Mouse (Mus musculus) hindlimb bud, embryonic 11.5 days (tissue): Measurements from ENCODE around the gene Colec11.

Source experiments
- DNase-seq: peaks from one replicate; pipeline ENCODE4 v3.0.0-alpha.2; 2012; ENCODE audit warnings: low read depth, low spot score; ENCODE audit errors: extremely low spot score

Gene Colec11

DNA sequence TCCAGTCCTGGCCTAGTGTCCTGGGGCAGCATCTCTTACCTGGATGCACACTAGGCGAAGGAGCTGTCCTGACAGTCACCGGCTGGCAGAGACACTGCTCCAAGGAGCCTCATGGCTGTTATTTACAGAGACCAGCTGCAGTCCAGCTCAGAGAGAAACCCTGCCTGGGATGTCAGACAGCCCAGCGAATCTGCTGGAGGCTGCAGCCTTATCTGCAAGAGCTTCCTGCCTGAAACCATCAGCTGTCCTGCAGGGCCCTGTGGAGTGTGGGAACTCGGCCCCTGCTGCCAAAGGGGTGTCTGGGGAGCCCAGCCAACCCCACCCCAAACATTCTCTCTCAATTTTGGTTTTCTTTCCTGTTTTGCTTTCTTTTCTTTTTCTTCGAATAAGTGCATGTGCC, at the start of gene Colec11:
TSS of gene Colec11 (minus strand) at position 183 of the 400 bp plus-strand sequence.
- DNase-seq = no peak

- DNase-seq = no peak
Measured at GRCm38 (mm10) chr12:28667287-28667686, 44.1 kb upstream of the Colec11 start.

DNA sequence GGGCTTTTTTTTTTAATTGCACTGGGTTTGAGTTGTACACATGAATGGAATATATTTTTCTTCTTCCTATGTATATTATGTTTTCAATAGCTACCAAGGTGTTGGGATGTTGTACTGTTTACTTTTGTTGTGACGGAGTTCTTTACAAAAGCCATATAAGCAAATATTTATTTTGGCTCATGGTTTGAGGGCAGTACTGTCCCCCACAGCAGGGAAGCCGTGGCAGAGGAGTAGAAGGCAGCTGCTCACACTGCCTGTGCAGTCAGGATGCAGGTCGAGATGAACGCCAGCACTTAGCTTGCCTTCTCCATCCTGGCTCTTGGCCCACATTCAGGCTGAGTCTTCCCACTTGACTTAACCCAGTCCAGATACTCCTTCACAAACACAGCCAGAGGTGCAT, 43.6 kb upstream of the Colec11 start:
- no peak for DNase-seq

GRCm38 (mm10) chr12:28662628-28663027, 39.5 kb upstream of the Colec11 start:
- DNase-seq = no peak

- no peak for DNase-seq
Measured at GRCm38 (mm10) chr12:28649141-28650110, 26.2 kb upstream of the Colec11 start, which contains the start of gene Rnaseh1. TSS of gene Rnaseh1 (plus strand) at chr12:28649602.

GRCm38 (mm10) chr12:28638778-28639177, 15.6 kb upstream of the Colec11 start:
- DNase-seq = no peak

DNA sequence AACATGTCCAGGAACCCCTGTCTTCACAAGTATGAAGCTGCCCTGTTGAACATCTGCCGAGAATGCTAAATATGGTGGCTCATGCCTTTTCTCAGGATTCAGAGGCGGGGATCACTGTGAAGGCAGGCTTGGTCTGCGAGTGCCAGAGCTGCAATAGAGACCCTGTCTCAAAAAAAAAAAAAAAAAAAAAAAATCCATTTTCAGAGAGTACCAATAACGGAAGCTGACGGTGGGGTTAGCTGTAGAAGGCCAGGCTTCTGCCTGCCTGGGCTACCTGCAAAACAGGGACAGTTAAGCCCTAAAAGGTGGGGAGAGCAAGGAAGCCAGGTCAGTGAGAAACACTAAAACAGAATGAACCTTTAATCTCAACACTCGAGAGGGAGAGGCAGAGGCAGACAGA, 13.4 kb upstream of the Colec11 start:
- no peak for DNase-seq

- peak; percentile 90 for DNase-seq
Measured at GRCm38 (mm10) chr12:28635535-28636476, 12.6 kb upstream of the Colec11 start, which contains the start of gene Rps7. TSS of gene Rps7 (minus strand) at chr12:28635953.

DNA sequence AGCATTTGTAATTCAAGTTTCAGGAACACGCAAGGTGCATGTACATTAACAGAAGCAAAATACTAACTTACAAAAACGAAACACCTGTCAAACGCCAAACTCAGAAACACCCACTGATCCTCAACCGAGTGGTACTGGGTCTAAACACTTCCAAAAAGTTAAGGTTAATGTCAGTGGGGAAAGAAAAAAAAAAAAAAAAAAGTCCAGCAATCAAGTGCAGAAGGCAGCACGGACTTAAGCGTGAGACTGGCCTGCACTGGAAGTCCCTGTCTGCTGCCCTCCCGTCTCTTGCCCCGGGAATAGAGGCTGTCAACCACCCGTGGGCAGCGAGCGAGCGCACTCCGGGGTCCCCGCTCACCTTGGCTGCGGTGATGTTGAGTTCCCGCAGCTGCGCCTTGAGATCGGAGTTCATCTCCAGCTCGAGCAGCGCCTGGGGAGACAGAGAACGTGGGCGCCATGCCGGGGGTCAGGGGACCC, 11.9 kb upstream of the Colec11 start:
- no peak for DNase-seq

DNA sequence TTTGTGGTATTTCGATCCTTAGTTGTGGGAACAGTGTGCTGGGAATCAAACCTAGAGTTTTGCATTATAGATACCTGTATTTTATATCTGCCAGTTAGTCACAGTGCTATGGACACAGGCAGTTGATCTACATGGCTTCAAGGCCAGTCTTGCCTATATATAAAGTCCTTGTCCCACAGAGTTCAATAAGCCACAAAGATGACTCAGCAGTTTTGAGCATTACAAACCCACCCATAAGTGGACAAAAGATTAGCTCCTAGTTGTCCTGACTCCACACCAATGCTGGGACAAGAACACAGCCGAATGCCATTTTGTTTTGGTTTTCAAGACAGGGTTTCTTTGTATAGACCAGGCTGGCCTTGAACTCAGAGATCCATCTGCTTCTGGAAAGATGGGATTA, 5.3 kb upstream of the Colec11 start:
- DNase-seq = no peak

DNA sequence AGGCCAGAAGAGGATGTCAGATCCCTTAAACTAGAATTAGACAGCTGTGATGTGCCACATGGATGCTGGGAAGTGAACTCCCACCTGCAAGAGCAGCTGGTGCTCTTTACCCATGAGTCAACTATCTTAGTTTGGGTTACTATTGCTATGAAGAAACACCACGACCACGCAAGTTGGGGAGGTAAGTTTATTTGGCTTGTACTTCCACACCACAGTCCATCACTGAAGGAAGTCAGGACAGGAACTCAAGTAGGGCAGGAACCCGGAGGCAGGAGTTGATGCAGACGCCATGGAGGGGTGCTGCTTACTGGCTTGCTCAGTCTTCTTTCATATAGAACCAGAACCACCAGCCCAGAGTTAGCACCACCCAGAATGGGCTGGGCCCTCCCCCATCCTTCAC, 3.9 kb upstream of the Colec11 start:
- DNase-seq = no peak

DNA sequence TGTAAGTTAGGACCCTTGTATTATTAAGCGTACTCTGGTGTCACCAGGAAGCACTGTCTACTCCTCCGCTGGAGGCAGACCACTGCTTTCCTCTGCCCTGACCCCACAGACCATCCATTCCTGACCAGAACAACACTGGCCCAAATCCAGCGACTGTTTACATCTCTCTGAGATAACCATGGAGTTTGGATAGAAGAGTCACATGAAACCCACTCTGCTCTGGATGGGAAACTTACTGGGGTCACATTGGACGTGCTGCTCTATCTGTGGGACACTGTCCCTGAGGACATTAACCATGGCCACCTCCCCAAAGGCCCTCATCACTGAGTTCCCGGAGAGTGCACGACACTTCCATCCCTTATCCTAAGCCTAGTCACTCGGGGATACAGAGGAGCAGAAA, 2.2 kb upstream of the Colec11 start:
- DNase-seq = no peak

DNA sequence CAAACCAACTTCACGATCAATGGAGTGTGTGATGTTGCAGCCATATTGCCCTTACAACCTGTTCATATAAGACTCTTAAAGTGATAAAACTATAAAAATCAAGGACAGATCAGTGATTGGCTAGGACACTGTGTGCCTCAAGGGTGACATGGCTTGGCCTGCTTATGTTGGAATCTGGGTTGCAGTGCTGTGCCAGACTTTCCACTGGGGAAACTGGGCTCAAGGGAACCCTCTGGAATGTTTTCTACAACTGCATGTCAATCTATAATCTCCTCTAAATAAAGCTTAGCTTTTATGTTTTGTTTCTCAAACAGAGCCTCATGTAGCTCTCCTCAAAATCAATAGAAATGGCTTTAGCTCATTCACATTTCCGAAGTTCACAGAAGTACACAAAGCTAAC, 1.1 kb upstream of the Colec11 start:
- no peak for DNase-seq

GRCm38 (mm10) chr12:28622641-28623040, 536 bp downstream of the Colec11 start:
- no peak for DNase-seq

DNA sequence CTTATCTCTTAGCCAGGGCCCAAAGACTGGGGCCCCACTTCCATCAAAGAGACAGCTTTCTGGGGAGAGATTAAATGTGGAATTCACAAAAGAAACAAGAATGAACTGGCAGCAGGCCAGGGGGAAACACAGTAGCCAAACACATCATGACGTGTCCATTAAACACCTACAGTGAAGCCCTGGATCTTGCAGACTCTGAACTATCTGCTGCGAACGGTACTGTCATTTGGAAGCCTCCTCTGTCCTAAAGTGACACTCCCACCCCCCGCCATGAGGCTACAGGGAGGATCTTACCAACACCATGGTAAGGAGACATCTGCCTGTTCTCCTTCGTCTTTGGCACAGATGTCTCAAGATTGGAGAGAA, 1.0 kb downstream of the Colec11 start:
- no peak for DNase-seq

GRCm38 (mm10) chr12:28621451-28622166, 1.6 kb downstream of the Colec11 start:
- no peak for DNase-seq

GRCm38 (mm10) chr12:28617297-28617696, 5.9 kb downstream of the Colec11 start:
- DNase-seq = no peak

GRCm38 (mm10) chr12:28614401-28614800, 8.8 kb downstream of the Colec11 start:
- DNase-seq = no peak

DNA sequence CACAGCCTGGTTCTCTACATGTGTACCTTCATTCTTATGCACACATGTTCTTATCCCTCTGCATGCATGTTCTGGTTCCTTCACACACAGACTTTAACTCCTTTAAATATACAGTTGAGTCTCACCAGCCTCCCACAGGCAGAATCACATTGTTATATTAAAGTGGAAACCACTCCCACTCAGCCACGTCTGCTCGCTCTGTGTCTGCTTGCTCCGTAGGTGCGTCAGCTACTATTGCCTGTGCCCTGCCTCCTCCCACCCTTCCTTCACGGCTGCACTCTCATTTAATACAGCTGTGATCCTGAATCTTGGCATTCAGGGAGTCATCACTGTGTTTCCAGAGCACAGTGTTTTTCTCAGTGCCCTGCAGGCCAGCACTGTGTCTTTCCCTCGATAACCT, 10.8 kb downstream of the Colec11 start:
- DNase-seq = no peak

DNA sequence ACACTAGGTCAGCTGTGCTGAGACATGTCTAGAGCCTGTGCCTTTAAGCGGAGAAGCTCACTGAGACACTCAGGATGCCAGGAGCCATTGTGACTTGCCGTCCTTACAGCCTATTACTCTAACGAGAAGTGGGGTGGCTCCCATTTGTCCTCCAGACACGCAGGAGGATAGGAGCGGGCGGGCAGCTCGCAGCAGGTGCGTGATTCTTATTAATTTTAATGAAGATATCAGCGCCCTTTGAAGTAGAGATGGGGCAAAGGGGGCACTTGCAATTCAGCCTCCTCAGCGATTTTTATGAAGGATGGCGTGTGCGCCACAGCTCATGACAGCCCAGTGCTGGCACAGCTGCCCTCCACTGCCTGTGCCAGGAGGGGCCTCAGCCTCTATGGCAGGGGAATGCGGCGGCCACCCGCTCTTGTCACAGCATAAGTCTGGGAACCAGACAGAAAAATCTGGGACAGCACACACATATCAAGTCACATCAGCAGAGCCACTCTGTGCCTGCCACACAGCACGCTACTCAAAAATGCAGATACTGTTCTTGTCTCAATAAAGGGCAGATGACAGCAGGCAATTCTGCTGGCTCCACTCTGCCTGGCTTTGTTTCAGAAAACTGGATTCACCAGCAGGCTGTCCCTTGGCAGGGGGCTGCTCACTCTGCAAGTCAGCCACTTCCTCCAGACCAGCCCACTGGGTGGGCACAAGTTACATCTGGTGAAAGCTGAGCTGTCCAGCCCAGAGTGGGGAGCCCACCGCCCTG, 15.5 kb downstream of the Colec11 start:
- DNase-seq = no peak
